Mouse (Mus musculus) adrenal gland, adult 8-10 months (tissue): ENCODE measurements at regions not wholly inside any gene's neighbourhood (a gene's known extent, or its start where the extent isn't known, plus 50 kb on each side); places are given as distances from the start of the nearest gene placed in this dataset.
"Not testable (repeated sequence)": the region's sequence is repeated elsewhere in the genome, so short reads cannot be mapped to it uniquely, and the experiment has no call there.

Source experiments
- DNase-seq: peaks from one replicate; pipeline ENCODE4 v3.0.0; 2022
- microRNA-seq, 2 experiments: library from miRNA; unstranded; fragments of <30 nt; microRNA quantifications; one replicate each; pipeline ENCODE4 v1.2.0; 2022

DNA sequence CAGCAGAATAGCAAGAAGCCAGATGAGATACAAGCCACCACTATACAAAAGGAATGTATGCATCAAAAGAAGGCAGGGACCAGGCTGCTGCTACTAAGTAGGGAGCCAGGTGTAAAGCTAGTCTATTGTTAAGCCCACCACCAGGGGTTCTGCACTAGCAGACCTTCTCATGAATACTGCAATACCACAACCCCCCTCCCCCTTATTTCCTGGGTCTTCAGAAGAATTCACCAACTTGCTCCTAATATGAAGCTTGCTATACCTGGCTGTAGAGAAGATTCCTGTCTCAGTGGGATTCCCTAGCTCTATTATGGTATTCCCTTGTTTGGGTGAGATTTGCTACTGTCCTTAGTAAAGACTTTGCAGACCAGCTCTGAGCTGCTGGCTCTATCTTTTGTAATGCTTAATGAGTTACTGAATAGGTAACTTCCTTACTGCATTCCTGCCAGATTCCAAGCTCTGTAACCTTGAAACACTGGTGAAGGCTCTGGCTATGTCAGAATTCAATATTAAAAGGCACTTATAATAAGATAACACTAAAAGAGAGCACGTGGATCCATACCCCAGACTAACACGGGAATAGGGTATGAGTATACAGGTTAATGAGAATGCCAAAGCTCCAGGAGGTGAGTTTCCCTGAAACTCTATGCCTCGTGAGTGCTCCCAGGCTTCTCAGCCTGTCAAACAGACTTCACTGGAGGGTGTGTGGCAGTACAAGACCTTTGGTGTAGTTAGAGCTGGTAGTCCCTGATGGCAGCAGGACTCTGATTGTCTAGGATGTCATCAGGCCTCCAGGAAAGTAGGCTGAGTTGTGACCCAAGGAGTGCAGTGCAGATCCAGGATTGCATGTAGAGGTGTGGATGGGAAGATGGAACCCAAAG, 455.5 kb downstream of the Plxdc2 start:
- not testable (repeated sequence) for DNase-seq

DNA sequence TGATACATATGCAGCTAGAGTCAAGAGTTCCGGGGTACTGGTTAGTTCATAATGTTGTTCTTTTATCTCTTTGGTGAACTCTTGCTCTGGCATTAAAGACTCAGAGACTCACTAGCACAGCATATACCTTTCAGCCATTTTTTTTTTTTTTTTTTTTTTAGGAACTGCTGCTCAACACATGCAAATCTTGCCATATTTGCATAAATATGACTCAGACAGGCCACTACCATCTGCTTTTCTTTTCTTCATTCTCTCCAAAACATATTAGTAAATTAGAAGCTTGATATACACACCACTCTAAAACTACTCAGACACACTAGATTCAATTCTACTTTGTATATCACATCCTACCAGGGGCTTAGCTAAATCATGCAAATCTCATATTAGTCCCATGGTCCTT, 464.3 kb downstream of the Plxdc2 start:
- no peak for DNase-seq

DNA sequence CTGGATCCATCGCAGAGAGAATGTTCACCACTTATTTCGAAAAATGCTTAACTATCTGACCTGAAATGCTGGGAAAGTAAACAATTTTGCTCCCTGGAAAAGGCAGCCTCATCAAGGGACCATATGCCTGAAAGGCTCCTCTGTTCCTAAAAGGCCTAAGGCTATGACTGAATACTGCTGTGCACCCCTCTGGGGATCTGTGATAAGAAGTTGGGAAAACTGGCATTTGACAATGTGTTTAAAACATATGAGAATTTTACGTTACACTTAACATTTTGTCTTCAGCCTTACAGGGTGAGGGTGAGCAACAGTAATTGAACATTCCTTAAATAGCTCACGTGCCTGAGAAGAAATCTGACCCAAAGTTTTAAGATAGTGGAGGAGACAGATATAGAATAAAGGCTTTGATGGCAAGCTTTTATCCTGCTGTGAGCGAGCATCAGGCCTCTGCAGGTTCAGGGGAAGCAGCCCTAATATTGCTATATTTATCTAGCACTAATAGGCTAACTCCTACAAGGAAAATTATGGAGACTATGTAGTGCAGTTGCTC, 468.7 kb downstream of the Plxdc2 start:
- DNase-seq, result no peak

DNA sequence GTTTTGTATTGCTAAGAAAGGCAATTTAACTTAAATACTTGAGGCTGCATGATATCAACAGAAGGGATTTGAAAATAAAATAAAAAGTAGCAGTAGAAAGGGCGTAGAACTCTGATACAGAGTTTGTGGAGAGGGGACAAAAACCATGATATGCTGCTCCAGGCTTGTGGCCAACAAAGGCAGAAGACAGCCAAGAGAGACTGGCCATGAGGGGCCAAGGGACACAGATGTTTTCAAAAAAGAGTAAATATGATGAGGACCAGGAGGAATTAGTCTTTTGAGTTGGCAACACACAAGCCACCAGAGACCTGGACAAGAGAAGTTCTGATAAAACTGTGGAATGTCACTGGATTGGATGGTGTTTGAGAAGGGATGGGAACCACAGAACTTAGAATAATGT, 471.2 kb downstream of the Plxdc2 start:
- DNase-seq, result no peak

DNA sequence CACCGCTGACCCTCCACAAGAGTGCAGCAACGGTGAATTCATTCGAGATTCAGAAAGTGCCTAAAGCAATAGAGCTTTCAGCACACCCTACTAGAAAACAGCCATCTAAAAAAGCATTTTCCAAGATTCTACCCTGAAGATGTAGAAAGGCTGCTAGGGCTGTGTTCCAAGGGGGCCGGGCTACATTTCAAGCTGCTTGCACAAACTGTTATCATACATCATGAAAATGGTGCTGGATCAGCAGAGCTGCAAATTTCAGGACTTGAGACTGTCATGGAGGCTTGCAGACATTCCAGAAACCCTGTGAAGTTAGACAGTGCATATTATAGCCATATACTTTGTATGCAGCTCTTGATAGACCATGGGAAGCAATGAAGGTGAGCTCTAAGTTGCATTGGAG, 479.9 kb downstream of the Plxdc2 start:
- no peak for DNase-seq

DNA sequence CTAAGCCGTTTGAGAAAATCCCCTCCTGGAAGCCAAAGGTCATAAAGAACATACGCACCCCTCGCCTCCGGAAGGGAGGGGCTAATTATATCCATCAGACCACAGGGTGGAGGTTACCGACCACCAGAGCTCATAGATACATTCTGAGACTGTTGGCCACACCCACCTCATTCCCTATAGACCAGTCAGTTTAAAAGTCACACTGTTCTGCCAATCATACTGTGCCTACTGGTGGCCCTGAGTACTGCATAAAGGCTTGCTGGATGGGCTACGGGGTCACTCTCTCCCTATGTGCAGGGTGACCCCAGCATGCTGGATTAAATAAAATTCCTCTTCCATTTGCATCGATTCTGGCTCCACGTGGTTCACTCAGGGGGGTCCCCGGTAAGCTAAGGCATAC, 482.6 kb downstream of the Plxdc2 start:
- DNase-seq, result no peak

DNA sequence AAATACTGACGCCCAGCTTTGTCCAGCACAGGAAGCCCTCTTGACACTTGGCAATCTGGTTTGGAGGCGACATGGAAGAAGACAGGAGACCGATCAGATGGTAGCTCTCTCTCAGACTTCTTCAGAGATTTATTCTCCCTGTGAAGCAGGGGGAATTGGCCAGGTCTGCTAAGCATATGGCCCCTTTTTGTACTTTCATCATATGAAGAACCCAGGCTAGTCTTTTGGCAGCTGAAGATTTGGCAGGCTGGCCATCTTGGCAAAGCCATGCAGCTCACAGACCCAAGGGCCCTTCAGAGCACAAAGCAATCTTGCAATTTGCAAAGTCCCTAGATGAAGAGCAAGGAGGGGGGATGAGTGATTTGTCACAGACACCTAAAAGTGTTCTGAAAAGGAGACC, 493.8 kb downstream of the Plxdc2 start:
- DNase-seq, result peak; percentile 8

DNA sequence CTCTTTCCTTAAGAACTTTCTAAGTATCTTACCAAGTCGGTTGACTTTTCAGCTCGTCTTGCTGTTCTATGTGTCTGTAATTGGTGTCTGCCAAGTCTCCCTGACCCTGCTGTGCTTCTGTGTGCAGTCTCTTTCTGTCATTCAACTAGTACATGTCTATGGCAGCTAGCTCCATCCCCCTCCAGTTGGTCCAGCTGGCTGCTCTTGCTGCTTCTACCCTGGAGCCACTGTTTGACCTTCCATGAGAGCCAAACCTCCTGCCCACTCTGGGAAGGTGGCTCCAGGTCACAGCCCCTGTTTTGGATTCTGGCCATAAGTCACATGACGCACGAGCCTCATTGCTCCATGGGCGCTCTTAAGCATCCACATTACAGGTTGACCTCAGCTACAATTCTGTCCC, 504.0 kb downstream of the Plxdc2 start:
- DNase-seq, result no peak

DNA sequence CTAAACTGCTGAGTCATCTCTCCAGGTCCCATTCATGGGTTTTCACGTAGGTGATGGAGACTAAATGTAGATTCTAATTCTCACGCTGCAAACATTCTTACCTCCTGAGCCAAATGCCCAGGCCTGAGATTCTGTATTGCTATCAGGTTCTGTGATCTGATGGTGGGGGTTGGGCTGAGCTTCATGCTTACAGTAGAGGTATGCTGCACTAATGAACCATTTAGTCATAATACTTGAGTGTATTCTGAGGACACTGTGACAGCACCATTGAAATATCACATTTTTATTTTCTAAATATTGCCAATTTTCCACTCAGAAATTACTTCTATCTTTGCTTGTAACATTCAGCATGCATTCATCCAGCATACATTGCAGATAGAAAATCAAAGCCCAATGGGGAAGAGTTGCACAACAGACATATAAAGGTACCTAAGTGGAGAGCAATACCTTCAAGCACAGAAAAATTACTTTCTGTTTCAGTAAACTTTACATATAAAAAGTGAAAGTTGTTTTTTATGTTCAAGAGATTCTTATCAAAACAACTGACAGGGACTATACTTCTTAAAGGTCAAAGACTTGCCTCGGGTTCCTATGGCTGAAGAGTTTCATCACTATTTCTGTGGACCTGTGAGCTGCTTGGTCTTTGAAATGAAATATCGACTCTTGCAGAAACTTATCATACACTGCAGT, 510.2 kb downstream of the Plxdc2 start:
- no peak for DNase-seq

DNA sequence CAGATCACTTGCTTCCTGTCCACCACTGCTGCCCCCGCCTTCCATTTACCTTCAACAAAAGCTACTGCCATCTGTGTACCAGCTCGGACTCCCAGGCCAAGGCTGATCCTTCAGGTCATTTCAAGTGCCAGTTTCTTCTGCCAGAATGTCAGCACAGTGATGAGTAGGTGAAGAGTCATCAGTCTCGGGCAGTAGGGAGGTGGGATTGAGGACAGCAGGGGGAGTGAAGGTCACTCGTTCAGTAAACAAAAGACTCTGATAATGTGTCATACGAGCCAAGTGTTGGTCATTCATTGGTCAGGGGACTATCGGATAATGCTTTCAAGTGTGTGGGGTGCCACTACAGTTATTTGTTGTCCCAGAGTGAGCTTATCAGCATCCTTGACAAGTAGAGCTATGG, 536.3 kb downstream of the Plxdc2 start:
- DNase-seq, result peak; percentile 75

DNA sequence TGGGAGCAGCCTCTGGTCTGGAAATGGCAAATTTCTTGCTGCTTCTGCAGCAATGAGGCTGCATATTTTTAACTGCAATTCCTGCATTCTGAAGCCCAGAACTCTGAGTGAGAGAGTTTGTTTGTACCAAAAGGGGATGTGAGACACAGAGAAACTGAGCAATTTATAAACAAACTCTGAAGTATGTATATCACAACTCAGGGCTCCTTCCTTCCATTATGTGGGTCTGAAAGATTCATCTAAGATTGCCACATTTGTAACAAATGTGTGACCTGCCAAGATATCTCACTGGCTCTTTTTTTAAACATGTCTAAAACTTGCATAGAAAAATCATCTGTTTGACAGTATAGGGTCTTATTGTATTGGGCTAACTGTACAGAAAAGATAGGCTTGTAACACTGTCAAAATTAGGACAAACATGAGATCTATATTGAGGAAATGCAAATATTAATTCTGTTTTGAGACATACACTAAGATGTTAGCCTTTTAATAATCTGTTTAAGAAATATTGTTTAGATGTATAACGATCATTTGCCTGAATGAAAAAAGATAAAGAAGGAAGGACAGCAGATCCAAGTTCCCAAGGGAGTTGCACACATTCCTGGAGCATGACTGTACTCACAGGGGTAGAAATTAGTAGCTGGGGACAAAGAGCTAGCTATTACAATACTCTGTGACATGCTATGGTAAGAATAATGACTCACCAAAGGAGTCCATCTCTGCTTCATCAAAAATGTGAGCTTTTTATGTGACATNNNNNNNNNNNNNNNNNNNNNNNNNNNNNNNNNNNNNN, 553.3 kb downstream of the Plxdc2 start:
- no peak for DNase-seq

DNA sequence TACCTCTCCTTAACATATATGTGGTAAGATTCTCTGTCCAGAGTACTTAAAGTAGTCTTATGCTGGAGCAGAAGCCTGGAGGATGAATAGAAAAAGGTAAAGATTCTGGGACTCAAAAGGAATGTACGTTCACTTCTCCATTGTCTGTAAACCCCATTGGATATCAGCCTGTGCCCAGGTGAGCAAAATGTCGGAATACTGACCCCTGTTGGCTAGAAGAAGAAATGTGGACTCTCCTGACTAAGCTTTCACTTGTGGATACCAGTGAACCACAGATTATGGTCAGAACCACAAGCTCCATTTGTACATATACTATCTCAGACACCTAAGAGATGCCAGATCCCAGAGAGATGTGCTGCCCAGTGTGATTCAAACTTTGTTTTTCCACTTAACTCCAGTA, 558.5 kb downstream of the Plxdc2 start:
- DNase-seq, result no peak

DNA sequence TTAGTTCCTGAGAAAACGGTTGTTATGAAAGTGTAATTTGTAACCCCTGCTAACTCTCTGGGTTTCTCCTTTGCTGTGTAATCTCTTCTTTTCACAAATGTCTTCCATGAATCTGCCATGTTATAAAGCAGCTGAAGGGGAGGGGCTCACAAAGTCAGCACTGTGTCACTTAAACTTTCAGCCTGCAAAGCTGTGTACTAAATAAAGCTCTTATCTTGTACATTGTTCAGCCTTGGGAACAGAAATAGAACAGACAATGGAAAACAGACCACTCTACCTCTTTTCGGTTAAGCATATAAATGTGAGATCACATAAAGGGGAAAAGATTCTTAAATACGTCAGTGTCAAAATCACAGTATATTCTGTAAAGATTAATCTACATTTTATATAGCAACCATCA, 573.9 kb downstream of the Plxdc2 start:
- DNase-seq, result no peak

DNA sequence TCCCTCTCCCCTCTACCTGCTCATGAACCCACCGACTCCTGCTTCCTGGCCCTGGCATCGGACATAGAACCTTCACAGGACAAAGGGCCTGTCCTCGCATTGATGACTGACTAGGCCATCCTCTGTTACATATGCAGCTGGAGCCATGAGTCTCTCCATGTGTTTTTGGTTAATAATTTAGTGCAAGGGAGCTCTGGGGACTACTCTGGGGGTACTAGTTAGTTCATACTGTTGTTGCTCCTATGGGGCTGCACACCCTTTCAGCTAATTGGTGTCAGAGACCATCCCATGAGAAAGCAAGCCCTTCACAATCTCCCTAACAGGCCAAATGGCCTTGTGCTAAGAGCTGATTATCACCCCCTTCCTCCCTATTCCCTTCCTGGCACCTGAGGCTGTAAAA, 603.3 kb downstream of the Plxdc2 start:
- DNase-seq, result no peak

DNA sequence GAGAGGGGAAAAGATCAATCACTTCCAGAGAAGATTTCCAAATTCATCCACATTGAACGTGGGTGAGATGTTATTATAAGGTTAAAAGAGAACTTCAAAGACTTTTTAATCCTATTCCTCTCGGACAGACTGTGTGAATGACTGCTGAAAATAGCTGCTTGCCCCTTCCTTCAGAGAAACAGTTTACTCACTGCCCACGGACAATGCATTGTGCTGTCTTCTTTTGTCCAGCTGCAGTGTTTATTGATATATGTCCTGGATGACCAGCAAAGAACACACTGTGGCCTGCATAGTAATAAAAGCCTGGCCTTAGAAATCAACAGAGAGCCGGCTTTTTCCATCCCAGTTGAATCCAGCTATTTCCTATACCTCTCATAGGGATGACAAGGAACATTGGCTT, 621.3 kb downstream of the Plxdc2 start:
- DNase-seq, result no peak

DNA sequence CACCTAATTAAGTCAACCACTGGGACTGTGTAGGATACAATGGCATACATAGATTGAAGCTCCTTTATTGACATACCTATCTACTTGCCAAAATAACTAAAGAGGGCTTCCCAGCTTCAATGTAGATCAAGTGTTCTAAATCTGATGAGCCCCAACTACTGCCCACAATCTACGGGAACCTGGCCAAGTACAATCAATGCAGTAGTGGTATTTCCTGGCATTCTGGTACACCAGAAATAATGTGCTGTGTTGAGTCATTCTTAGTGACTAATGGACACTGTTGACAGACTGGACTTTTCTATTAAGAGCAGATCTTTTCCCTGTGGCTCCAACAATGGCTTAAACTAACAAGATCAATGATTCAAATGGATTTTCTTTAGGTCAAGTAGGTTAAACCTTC, 626.7 kb downstream of the Plxdc2 start:
- no peak for DNase-seq

DNA sequence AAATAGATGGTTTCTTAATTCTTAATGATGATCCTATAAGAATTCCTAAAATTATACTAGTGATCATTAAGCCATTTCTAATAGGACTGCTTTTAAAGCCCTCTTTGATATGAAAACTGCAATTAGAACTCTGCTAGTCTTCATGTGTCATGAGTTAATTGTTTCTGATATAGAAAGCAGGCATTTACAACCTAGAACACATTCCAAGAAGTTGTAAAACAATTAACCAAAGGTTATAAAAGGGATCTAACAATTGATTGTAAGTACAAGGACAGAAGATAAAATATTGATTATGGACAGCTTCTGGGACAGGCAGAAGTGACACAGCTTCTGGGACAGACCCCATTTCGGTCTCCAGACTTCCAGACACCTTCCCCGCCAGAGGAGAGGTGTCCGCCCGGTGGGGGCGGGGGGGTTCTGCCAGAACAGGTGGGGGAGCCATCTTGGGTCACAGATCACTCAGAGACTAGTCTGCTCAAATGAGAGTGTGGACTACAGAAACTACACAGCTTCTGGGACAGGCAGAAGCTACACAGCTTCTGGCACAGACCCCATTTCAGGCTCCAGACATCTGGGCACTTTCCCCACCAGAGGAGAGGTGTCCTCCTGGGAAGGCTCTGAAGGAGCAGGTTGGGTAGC, 627.6 kb downstream of the Plxdc2 start:
- no peak for DNase-seq

Small RNAs in the stretch of these regions (microRNA-seq; reads per million reads assigned to microRNA genes)
- 0 reads per million in 2 experiments for gene Gm24933
